Mouse (Mus musculus): ENCODE results near the gene Ankrd2. TPM values are rescaled to one million over a fixed set of nuclear protein-coding genes. Genes with fewer than 3 reads are reported as not detected.

Gene Ankrd2
- polyA plus RNA-seq, 1 experiment from 2014 or later, result not detected

DNA sequence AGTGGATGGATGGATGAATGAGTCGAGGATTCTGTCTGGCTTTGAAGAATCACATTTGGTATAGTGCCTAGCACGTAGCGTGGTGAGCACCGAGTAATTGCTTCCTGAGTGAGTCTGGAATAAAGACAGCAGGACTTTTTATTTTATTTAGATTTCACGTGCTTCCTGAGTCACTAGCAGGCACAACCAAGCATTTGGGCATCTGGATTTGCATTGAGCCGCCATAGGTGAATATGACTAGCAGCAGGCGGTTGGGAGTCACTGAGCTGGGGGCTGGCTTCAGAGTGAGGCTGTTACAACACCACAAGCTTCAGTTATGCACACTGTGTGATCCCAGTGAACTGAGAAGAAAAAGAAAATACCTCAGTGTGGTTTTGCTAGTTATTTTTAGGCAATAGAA is 26.7 kb upstream of the Ankrd2 start:
- WGBS, result 24% methylated on average over 7 of the region's 7 CpGs
- Histone ChIP-seq H3K9ac (ENCODE audit: low read depth, low read length) (no peak overlapping the region), H3K9me3 (ENCODE audit: control insufficient read depth, low read length) (no peaks in the 10 kb centered on the region)

DNA sequence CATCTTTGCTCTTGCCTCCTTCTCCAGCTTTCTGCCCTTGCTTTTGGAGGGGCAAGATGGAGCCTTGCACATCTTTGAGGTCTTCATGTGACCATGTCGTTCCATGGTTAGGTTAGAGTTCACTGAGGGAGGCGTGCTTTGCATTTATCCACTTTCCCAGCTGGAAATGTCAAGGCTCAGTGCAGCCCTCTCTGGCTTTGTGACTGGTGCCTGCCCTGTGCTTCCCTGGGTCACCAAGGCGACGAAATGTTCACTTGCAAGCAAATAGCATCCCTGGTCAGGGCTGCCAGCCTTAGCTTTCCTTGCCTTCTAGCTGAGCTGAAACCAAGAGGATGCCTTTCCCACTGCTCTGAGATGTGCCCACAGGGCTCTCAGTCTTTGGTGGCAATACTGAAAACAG is 25.4 kb upstream of the Ankrd2 start:
- no peak overlapping the region for H3K9ac ChIP-seq (ENCODE audit: low read depth, low read length)
- H3K4me1 ChIP-seq (ENCODE audit: control insufficient read depth, insufficient read depth, low read length), result peaks cover 31% of the 10 kb centered on the region
- H3K27me3 ChIP-seq (ENCODE audit: control insufficient read depth, insufficient read depth, low read length), result no peaks in the 10 kb centered on the region
- no peaks in the 10 kb centered on the region for H3K9me3 ChIP-seq (ENCODE audit: control insufficient read depth, low read length)
- ATAC-seq (ENCODE audit: low FRiP score, low TSS enrichment), result no peak
- H3K4me2 ChIP-seq (replicated peaks; ENCODE audit: low read depth, low read length), result no peak overlapping the region
- H3K27ac ChIP-seq (ENCODE audit: low read depth, low read length), result no peak overlapping the region
- 37% methylated on average over 4 of the region's 4 CpGs for WGBS
- H3K4me3 ChIP-seq (ENCODE audit: low read length), result no peak overlapping the region
- H3K36me3 ChIP-seq (ENCODE audit: control insufficient read depth, insufficient read depth, low read length), result no peaks in the 10 kb centered on the region

More for the DNA sequence above, 26.7 kb upstream of the Ankrd2 start:
- Histone ChIP-seq H3K36me3 (ENCODE audit: control insufficient read depth, insufficient read depth, low read length) (no peaks in the 10 kb centered on the region), H3K4me1 (ENCODE audit: control insufficient read depth, insufficient read depth, low read length) (peaks cover 35% of the 10 kb centered on the region), H3K27ac (ENCODE audit: low read depth, low read length) (peak overlapping the region; percentile 59; the same call in 1 of the 2 replicates), H3K27me3 (ENCODE audit: control insufficient read depth, insufficient read depth, low read length) (no peaks in the 10 kb centered on the region), H3K4me3 (ENCODE audit: low read length) (no peak overlapping the region), H3K4me2 (replicated peaks; ENCODE audit: low read depth, low read length) (no peak overlapping the region)
- ATAC-seq (ENCODE audit: low FRiP score, low TSS enrichment), result no peak

DNA sequence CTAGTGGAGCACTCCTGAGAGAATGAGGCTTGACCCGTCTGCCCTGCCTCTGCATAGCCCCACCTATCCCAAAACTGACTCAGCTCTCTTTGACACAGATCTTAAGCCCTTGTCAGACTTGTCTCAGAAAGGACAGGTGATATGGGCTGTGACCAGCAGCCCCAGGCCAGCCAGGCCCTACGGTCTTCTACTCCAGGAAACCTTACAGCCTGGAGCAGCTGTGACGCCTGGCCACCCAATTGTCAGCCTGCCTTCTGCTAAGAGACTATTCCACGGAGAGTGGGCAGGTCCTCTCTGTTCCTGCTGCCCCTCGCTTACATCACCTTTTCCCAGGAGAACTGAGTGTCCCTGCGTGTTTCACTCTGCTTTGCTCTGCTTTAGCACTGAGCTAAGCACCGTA is 24.7 kb upstream of the Ankrd2 start:
- Histone ChIP-seq H3K36me3 (ENCODE audit: control insufficient read depth, insufficient read depth, low read length) (no peaks in the 10 kb centered on the region), H3K9ac (ENCODE audit: low read depth, low read length) (no peak overlapping the region), H3K4me2 (replicated peaks; ENCODE audit: low read depth, low read length) (no peak overlapping the region), H3K27me3 (ENCODE audit: control insufficient read depth, insufficient read depth, low read length) (no peaks in the 10 kb centered on the region), H3K27ac (ENCODE audit: low read depth, low read length) (no peak overlapping the region), H3K9me3 (ENCODE audit: control insufficient read depth, low read length) (no peaks in the 10 kb centered on the region), H3K4me1 (ENCODE audit: control insufficient read depth, insufficient read depth, low read length) (peaks cover 24% of the 10 kb centered on the region), H3K4me3 (ENCODE audit: low read length) (no peak overlapping the region)
- ATAC-seq (ENCODE audit: low FRiP score, low TSS enrichment), result 0 out of 2 replicates have a peak, but pooled peaks have one; percentile 17
- 55% methylated on average over 7 of the region's 7 CpGs for WGBS

DNA sequence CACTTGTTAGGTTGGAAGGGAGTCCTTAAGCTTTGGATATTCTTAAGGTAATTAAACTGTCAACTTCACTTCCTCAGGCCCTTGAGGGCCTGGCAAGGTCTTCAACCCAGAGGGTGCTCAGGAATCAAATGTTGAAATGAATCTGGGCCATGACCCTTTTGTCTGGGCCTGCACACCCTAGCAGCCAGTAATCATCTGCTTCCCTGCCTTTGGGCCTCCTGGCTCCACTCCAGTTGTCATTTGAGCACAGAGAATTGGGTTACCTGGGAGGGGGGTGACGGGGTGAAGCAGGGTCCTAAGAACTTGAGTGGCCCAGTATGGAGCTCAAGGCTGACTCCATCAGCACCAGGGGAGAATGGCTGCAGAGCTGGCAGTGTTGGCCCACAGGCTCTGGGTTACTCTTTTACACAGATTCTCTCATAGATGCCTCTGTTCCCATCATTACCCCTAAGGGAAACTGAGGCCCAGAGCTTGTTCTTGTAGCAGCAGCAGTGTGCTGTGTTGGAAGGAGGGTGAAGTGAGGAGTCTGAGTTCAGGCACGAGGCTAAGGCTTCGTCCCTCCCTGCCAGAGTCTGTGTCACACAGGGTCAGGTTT is 21.5 kb upstream of the Ankrd2 start:
- H3K27ac ChIP-seq (ENCODE audit: low read depth, low read length), result peak overlapping the region; percentile 47; the same call in 1 of the 2 replicates

DNA sequence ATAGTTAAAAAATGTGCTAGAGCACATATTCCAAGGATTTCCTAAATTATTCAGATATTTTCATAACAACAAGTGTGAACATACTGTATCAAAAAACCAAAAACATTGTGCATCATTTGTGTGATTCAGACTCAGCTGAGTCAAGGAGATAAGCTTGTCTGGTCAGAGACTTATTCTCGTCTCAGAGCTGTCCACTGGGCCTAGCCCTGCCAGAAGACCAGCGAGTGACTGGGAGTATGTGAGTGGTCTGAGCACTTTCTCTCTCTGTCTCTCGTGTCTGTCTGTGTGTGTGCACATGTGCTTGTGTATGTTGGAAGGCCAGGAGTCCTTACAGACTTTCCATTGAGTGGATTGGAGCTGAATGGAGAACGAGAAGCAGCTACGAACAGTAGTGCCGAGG is 20.8 kb upstream of the Ankrd2 start:
- Histone ChIP-seq H3K4me1 (ENCODE audit: control insufficient read depth, insufficient read depth, low read length) (peaks cover 27% of the 10 kb centered on the region), H3K9ac (ENCODE audit: low read depth, low read length) (no peak overlapping the region), H3K4me3 (ENCODE audit: low read length) (no peak overlapping the region), H3K27me3 (ENCODE audit: control insufficient read depth, insufficient read depth, low read length) (no peaks in the 10 kb centered on the region), H3K4me2 (replicated peaks; ENCODE audit: low read depth, low read length) (no peak overlapping the region), H3K9me3 (ENCODE audit: control insufficient read depth, low read length) (no peaks in the 10 kb centered on the region), H3K27ac (ENCODE audit: low read depth, low read length) (no peak overlapping the region), H3K36me3 (ENCODE audit: control insufficient read depth, insufficient read depth, low read length) (no peaks in the 10 kb centered on the region)
- WGBS, result 77% methylated on average over 6 of the region's 6 CpGs
- ATAC-seq (ENCODE audit: low FRiP score, low TSS enrichment), result no peak

More for the DNA sequence above, 21.5 kb upstream of the Ankrd2 start:
- H3K27me3 ChIP-seq (ENCODE audit: control insufficient read depth, insufficient read depth, low read length), result no peaks in the 10 kb centered on the region
- no peaks in the 10 kb centered on the region for H3K36me3 ChIP-seq (ENCODE audit: control insufficient read depth, insufficient read depth, low read length)
- H3K4me3 ChIP-seq (ENCODE audit: low read length), result no peak overlapping the region
- peak; percentile 71 for ATAC-seq (ENCODE audit: low FRiP score, low TSS enrichment)
- H3K9ac ChIP-seq (ENCODE audit: low read depth, low read length), result no peak overlapping the region
- 52% methylated on average over 3 of the region's 3 CpGs for WGBS
- H3K4me1 ChIP-seq (ENCODE audit: control insufficient read depth, insufficient read depth, low read length), result peaks cover 27% of the 10 kb centered on the region
- no peak overlapping the region for H3K4me2 ChIP-seq (replicated peaks; ENCODE audit: low read depth, low read length)
- H3K9me3 ChIP-seq (ENCODE audit: control insufficient read depth, low read length), result no peaks in the 10 kb centered on the region

DNA sequence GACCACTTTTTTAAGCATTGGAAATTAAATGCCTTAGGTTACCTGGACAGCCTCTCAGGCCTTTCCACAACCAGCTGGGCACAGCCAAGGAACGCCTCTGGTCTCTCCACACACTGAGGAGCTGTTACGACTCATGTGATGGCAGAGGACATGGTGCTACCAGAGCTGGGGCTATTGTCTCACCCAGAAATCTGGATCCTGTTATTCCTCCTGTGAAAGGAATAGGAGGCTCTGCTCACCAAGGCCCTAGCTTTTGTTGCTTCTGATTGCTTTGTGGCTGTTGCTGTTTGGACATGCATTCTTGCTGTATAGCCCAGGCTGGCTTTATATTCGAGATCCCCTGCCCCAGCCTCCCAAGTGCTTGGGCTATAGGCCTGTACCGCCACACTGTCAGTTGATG is 19.5 kb upstream of the Ankrd2 start:
- H3K36me3 ChIP-seq (ENCODE audit: control insufficient read depth, insufficient read depth, low read length), result no peaks in the 10 kb centered on the region
- H3K9me3 ChIP-seq (ENCODE audit: control insufficient read depth, low read length), result no peaks in the 10 kb centered on the region
- H3K4me3 ChIP-seq (ENCODE audit: low read length), result no peak overlapping the region
- H3K4me1 ChIP-seq (ENCODE audit: control insufficient read depth, insufficient read depth, low read length), result peaks cover 24% of the 10 kb centered on the region
- H3K4me2 ChIP-seq (replicated peaks; ENCODE audit: low read depth, low read length), result no peak overlapping the region
- no peak overlapping the region for H3K9ac ChIP-seq (ENCODE audit: low read depth, low read length)
- WGBS, result 73% methylated on average over 4 of the region's 4 CpGs
- no peak for ATAC-seq (ENCODE audit: low FRiP score, low TSS enrichment)
- H3K27ac ChIP-seq (ENCODE audit: low read depth, low read length), result peak overlapping the region; percentile 81; the same call in 1 of the 2 replicates
- no peaks in the 10 kb centered on the region for H3K27me3 ChIP-seq (ENCODE audit: control insufficient read depth, insufficient read depth, low read length)

DNA sequence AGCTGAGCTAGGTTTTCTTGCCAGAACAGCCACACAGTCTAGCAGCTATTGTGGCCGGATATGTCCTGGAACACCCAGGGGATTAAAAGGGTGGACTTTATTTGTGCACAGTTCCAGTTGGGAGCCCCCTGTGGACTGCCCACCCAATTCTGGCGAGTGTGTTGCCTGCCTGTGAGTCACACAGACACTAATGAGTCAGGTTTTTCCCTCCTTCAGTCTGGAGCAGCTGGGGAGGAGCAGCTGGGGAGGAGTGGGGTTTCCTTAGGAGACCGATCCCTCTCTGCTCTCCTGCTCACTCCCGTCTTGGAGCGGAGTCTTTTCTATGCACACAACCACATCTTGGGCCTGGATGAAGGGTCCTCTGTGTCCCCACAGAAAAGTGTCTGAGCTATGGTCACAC is 19.0 kb upstream of the Ankrd2 start:
- H3K9ac ChIP-seq (ENCODE audit: low read depth, low read length), result 0 out of 2 replicates have a peak overlapping the region, but pooled peaks have one; percentile 28
- no peaks in the 10 kb centered on the region for H3K9me3 ChIP-seq (ENCODE audit: control insufficient read depth, low read length)
- 0 out of 2 replicates have a peak, but pooled peaks have one; percentile 7 for ATAC-seq (ENCODE audit: low FRiP score, low TSS enrichment)
- no peak overlapping the region for H3K4me3 ChIP-seq (ENCODE audit: low read length)
- H3K36me3 ChIP-seq (ENCODE audit: control insufficient read depth, insufficient read depth, low read length), result no peaks in the 10 kb centered on the region
- H3K4me2 ChIP-seq (replicated peaks; ENCODE audit: low read depth, low read length), result no peak overlapping the region
- no peaks in the 10 kb centered on the region for H3K27me3 ChIP-seq (ENCODE audit: control insufficient read depth, insufficient read depth, low read length)
- peaks cover 22% of the 10 kb centered on the region for H3K4me1 ChIP-seq (ENCODE audit: control insufficient read depth, insufficient read depth, low read length)
- 49% methylated on average over 5 of the region's 5 CpGs for WGBS
- H3K27ac ChIP-seq (ENCODE audit: low read depth, low read length), result peak overlapping the region; percentile 81

DNA sequence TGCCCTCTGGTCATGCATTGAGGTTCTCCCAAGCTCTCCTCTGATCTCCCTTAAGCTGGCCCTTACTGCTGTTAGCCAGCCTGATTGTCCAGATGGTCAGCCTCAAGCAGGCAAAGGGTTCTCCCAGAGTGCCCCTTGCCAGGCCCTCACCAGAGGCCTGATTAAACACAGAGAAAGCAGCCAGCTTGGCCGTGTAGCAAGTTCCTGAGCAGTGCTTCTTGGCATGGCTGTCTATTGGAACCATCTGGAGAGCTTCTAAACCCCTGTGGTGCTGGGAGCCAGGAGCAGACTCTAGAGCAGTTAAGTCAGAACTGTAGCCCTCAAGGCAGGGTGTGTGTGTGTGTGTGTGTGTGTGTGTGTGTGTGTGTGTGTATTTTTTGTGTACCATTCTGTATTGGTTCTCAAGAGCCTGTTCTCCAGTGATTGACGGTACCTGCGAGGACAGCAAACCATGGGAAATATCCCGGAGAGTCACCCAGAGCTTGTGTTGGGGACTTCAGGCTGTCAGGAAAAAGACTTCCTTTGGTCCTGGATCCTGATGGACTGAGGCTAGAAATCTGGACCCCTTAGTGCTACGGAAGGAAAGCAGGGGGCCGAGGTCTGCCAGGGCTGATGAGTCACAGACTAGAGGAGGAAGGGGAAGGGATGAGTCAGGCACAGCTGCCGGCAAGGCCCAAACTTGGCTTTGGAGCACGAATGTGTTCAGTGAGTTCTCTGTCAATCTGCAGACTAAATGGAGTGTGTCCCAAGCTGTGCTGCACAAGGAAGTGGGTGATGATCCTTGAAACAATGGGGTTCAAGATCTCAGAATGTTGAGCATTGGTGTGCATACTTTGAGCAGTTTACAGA is 18.2 kb upstream of the Ankrd2 start:
- H3K27me3 ChIP-seq (ENCODE audit: control insufficient read depth, insufficient read depth, low read length), result no peaks in the 10 kb centered on the region
- H3K4me1 ChIP-seq (ENCODE audit: control insufficient read depth, insufficient read depth, low read length), result peaks cover 22% of the 10 kb centered on the region
- no peak for ATAC-seq (ENCODE audit: low FRiP score, low TSS enrichment)
- H3K9me3 ChIP-seq (ENCODE audit: control insufficient read depth, low read length), result no peaks in the 10 kb centered on the region
- no peaks in the 10 kb centered on the region for H3K36me3 ChIP-seq (ENCODE audit: control insufficient read depth, insufficient read depth, low read length)
- H3K27ac ChIP-seq (ENCODE audit: low read depth, low read length), result peak overlapping the region; percentile 81
- H3K4me3 ChIP-seq (ENCODE audit: low read length), result no peak overlapping the region
- no peak overlapping the region for H3K4me2 ChIP-seq (replicated peaks; ENCODE audit: low read depth, low read length)
- 52% methylated on average over 8 of the region's 8 CpGs for WGBS
- 0 out of 2 replicates have a peak overlapping the region, but pooled peaks have one; percentile 28 for H3K9ac ChIP-seq (ENCODE audit: low read depth, low read length)

DNA sequence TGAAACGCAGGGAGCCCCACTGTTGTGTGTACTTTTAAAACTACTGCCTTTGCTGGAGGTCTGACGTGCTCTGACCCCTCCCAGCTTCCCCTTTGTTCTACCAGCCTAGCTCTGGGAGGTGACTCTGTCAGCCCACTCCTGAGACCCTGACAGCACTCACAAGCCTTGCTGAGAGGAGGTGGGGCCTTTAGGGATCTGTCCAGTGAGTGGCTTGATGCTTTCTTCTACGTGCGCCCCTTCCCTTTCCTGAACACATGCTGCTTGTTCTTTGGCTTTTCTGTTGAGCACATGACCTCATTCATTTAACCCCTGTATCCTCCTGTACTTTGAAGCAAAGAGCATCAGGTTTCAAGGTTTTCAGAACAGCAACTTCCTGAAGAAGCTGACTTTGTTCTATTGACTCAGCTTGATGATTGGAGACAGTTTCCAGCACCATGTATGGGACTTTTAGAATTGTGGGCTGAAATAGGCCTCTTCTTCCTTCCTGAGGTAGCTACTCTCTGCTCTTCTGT is 16.7 kb upstream of the Ankrd2 start:
- no peak for ATAC-seq (ENCODE audit: low FRiP score, low TSS enrichment)
- no peak overlapping the region for H3K9ac ChIP-seq (ENCODE audit: low read depth, low read length)
- WGBS, result 31% methylated on average over 4 of the region's 4 CpGs
- H3K27ac ChIP-seq (ENCODE audit: low read depth, low read length), result peak overlapping the region; percentile 47; the same call in 1 of the 2 replicates
- no peaks in the 10 kb centered on the region for H3K9me3 ChIP-seq (ENCODE audit: control insufficient read depth, low read length)
- H3K4me2 ChIP-seq (replicated peaks; ENCODE audit: low read depth, low read length), result no peak overlapping the region
- H3K4me3 ChIP-seq (ENCODE audit: low read length), result no peak overlapping the region
- no peaks in the 10 kb centered on the region for H3K36me3 ChIP-seq (ENCODE audit: control insufficient read depth, insufficient read depth, low read length)
- H3K4me1 ChIP-seq (ENCODE audit: control insufficient read depth, insufficient read depth, low read length), result peaks cover 22% of the 10 kb centered on the region
- no peaks in the 10 kb centered on the region for H3K27me3 ChIP-seq (ENCODE audit: control insufficient read depth, insufficient read depth, low read length)
